Mouse (Mus musculus) midbrain, postnatal 0 days (tissue): Measurements from ENCODE around the gene Hist1h2bn. TPM values are rescaled to one million over a fixed set of nuclear protein-coding genes. Genes with fewer than 3 reads are reported as not detected.
"Not testable (repeated sequence)": the region's sequence is repeated elsewhere in the genome, so short reads cannot be mapped to it uniquely, and the experiment has no call there.

Experiments used
- ATAC-seq: fragments of 200-750 bp; cut with Nextera tagmentation; 2 replicates; pipeline ENCODE4 v1.8.0; 2017; ENCODE audit warnings: moderate number of reproducible peaks, mild to moderate bottlenecking, moderate TSS enrichment, moderate library complexity; ENCODE audit not compliant: low FRiP score
- DNase-seq: peaks from one replicate; pipeline ENCODE4 v3.0.0-alpha.2; 2015; ENCODE audit warnings: low spot score
- H3K27ac ChIP-seq: fragments of 300-500 bp; sonication (generic); 2 replicates; pipeline ENCODE4 v1.5.1; 2014; ENCODE audit warnings: low read depth, mild to moderate bottlenecking, low read length, mixed read lengths
- H3K27me3 ChIP-seq: fragments of 300-500 bp; sonication (generic); 2 replicates; pipeline ENCODE4 v1.6.1; 2014; ENCODE audit warnings: low read length, control low read depth, mixed read lengths; ENCODE audit not compliant: insufficient read depth
- H3K36me3 ChIP-seq: fragments of 300-500 bp; sonication (generic); 2 replicates; pipeline ENCODE4 v1.6.1; 2014; ENCODE audit warnings: low read length, control low read depth, mixed read lengths; ENCODE audit not compliant: insufficient read depth
- H3K4me1 ChIP-seq: fragments of 300-500 bp; sonication (generic); 2 replicates; pipeline ENCODE4 v1.6.1; 2014; ENCODE audit warnings: mild to moderate bottlenecking, control low read depth, antibody characterized with exemption, low read length, mixed read lengths; ENCODE audit not compliant: insufficient read depth
- H3K4me2 ChIP-seq: fragments of 300-500 bp; sonication (generic); 2 replicates; pipeline ENCODE4 v1.6.1; 2014; ENCODE audit warnings: low read depth, mild to moderate bottlenecking, low read length, mixed read lengths; ENCODE audit not compliant: poor library complexity, severe bottlenecking
- H3K4me3 ChIP-seq: fragments of 300-500 bp; sonication (generic); 2 replicates; pipeline ENCODE4 v1.5.1; 2014; ENCODE audit warnings: low read depth, mild to moderate bottlenecking, low read length, moderate library complexity
- H3K9ac ChIP-seq: fragments of 300-500 bp; sonication (generic); replicated peaks from 2 replicates; pipeline ENCODE4 v1.6.1; 2014; ENCODE audit warnings: mild to moderate bottlenecking, low read length, moderate library complexity, mixed read lengths; ENCODE audit not compliant: poor library complexity, severe bottlenecking
- H3K9me3 ChIP-seq: fragments of 300-500 bp; sonication (generic); 2 replicates; pipeline ENCODE4 v1.6.1; 2016; ENCODE audit warnings: low read length, control low read depth
- CTCF ChIP-seq: IDR thresholded peaks from 2 replicates; pipeline ENCODE4 v1.5.1; 2016; ENCODE audit warnings: antibody characterized with exemption, mild to moderate bottlenecking
- WGBS: fragments of 180-500 bp; shearing (Covaris S2); extraction: QIAGEN DNeasy Blood & Tissue Kit; methylation state at CpG from one replicate; pipeline ENCODE4 v1.1.7; 2014; 5-methylcytosine and 5-hydroxymethylcytosine counted together
- polyA plus RNA-seq: library from polyadenylated mRNA; unstranded; fragments of >200 nt; fragmentation: Nextera tagmentation; extraction: Ambion mirVana; gene quantifications from 2 replicates; pipeline ENCODE4 v1.2.1, GENCODE M21; 2015
- total RNA-seq: library from RNA; depleted of rRNA; stranded (reverse); fragments of >200 nt; gene quantifications from 2 replicates; pipeline ENCODE4 v1.2.3, GENCODE M21; 2014

Hist1h2bn gene
- total and polyA plus RNA-seq, 2 experiments from 2014 or later, result 326 TPM; not detected in 1

DNA sequence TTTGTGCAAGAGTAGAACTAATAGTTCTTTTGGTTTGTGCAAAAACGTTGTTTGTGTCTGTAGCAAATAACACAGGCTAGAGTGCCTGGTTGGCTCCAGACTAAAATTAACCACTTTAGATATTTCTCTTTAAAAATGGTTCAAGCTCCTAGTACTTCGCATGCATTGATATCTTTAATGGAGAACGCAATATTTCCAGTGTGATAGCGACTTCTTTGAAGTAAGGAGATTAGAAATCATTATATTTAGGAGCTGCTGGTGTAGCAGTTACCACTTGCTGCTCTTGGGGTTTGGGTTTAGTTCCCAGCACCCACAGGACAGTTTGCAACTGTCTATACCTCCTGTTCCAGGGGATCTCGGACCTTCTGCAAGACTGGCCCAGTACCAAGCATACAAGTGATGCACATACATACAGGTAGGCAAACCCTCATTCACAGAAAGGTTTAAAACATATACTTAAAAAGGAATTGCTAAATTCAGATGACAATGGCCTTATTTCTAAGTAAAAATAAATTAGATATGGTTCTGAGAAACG, 27.2 kb downstream of the Hist1h2bn start:
- DNase-seq, result no peak
- H3K27ac ChIP-seq, result no peak overlapping the region
- 42% methylated on average over 6 of the region's 6 CpGs for WGBS
- H3K27me3 ChIP-seq, result no peaks in the 10 kb centered on the region
- no peak overlapping the region for H3K4me3 ChIP-seq
- H3K4me1 ChIP-seq, result peaks cover 11% of the 10 kb centered on the region
- peak overlapping the region; percentile 86 for H3K4me2 ChIP-seq
- H3K9me3 ChIP-seq, result no peaks in the 10 kb centered on the region
- H3K36me3 ChIP-seq, result no peaks in the 10 kb centered on the region
- no peak for TF ChIP-seq CTCF
- no peak for ATAC-seq
- H3K9ac ChIP-seq, result no peak overlapping the region

DNA sequence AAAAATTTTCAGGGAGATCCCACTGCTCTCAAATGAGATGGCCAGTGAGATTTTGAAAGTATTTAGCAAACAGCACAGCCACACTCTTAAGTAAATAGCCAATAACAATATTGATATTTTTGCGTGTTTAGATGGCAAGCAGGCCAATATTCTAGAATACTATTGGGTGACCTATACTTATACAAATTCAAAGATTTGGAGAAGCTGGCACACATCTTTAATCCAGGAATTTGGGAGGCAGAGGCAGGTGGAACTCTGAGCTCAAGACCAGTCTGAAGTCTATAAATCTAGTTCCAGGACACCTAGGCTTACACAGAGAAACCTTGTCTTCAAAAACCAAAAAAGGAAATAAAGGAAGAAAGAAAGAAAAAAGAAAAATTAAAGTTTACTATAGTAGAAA, 27.7 kb downstream of the Hist1h2bn start:
- Histone ChIP-seq H3K27ac (no peak overlapping the region), H3K27me3 (no peaks in the 10 kb centered on the region), H3K4me3 (no peak overlapping the region), H3K9ac (no peak overlapping the region), H3K36me3 (no peaks in the 10 kb centered on the region), H3K4me2 (no peak overlapping the region), H3K4me1 (peaks cover 11% of the 10 kb centered on the region), H3K9me3 (no peaks in the 10 kb centered on the region)
- no peak for DNase-seq
- no peak for TF ChIP-seq CTCF
- no peak for ATAC-seq
- WGBS, result 93% methylated on average over 1 of the region's 1 CpGs

DNA sequence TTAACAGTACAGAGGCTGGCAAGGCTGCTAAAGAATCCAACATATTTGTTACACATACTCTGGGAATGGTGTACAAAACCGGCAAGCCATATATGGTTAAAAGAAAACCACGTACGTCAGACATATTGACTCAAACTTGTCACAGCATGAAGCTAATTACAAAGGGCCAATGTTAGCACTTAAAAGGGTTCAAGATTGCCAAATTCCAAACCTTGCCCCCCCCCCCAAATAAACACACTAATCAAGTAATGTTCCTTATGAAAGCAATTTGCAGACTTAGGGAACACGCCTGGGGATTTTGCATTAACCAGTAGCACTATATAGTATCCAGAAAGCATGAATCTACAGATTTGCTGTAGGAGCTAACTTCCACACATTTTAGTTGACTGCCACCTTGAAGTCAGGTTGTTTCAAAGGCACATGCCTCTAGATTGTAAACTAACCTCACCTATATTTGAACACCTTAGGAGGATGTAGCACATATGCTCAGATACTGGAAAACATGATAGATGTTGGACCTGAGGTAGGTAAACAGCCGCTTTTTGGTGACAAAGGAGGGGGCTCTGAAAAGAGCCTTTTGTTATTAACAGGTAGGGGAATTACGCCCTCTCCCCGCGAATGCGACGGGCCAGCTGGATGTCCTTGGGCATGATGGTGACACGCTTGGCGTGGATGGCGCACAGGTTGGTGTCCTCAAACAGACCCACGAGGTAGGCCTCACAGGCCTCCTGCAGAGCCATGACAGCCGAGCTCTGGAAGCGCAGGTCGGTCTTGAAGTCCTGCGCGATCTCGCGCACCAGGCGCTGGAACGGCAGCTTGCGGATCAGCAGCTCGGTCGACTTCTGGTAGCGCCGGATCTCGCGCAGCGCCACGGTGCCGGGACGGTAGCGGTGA, 28.7 kb downstream of the Hist1h2bn start:
- DNase-seq, result peak; percentile 26
- H3K9me3 ChIP-seq, ATAC-seq, H3K36me3 ChIP-seq, H3K27ac ChIP-seq, H3K27me3 ChIP-seq: not testable (repeated sequence)
- Histone ChIP-seq H3K9ac (peak overlapping the region; percentile 46), H3K4me2 (peak overlapping the region; percentile 67), H3K4me3 (peak overlapping the region; percentile 37), H3K4me1 (peaks cover 11% of the 10 kb centered on the region)
- WGBS, result 2% methylated on average over 14 of the region's 35 CpGs

DNA sequence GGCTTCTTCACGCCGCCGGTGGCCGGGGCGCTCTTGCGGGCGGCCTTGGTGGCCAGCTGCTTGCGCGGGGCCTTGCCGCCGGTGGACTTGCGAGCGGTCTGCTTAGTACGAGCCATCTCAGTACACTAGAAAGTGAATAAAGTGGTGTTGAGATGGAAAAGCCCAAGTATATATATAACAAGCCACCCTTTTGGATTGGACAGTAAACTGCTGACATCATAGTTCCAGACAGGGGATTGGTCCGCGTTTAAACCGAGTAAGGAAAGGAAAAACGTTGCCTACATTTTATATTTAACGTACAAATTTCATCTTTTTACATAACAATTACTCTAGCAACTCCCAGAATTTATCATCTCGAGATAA, 29.3 kb downstream of the Hist1h2bn start, which contains the start of gene Hist1h3i:
Hist1h3i (minus strand) TSS at position 116 of the 363 bp plus-strand sequence.
- Histone ChIP-seq H3K9ac (peak within 1 kb of the TSS; percentile 46), H3K27me3 (no peaks in the 10 kb centered on the region), H3K9me3 (no peaks in the 10 kb centered on the region), H3K4me1 (peaks cover 11% of the 10 kb centered on the region), H3K36me3 (no peaks in the 10 kb centered on the region), H3K4me3 (peak within 1 kb of the TSS; percentile 37), H3K4me2 (peak within 1 kb of the TSS; percentile 67), H3K27ac (no peak within 1 kb of the TSS)
- DNase-seq, result peak; percentile 94
- 0% methylated on average over 13 of the region's 20 CpGs for WGBS
- peak; percentile 79 for ATAC-seq
- TF ChIP-seq CTCF, result no peak

DNA sequence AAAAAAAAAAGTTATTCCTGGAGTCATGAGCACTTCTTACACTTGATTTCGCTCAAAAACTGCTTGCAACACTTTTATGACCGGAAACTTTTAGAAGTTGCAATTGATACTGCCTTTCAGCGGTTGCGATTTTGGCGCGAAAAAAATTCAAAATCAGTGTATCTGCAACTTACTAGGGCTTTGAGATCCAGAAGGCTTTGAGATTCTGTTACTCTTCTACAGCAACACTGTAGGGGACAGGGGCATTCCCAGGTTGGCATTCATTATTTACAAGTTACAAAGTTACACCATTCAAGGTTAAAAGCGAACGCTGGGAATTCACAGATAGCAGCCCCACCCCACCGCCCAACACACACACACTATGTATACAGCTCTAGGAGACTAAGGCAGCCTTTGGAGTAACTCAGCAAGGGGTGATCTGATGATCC, 29.8 kb downstream of the Hist1h2bn start:
- DNase-seq, result peak; percentile 61
- H3K9ac ChIP-seq, result no peak overlapping the region
- no peaks in the 10 kb centered on the region for H3K9me3 ChIP-seq

DNA sequence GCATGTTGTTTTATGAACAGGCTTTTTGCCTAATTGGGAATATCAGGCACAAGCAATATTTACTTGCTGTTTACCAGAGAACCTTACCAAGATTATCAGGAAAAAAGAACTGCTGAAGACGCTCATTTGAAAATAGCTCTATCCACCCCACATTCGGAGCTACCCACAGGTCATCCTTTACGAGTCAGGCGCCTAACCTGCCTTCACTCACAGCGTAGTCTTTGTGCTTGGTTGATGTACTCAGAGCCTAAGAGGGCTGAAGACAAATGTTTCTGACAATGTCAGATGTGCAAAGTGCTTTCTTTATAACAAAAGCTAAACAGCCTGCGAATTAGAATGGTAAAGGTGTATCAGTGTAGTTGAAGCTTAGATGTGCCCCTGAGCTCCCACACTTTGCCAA, 30.4 kb downstream of the Hist1h2bn start:
- ATAC-seq (no peak), DNase-seq (no peak)
- H3K27me3 ChIP-seq, result no peaks in the 10 kb centered on the region
- no peak overlapping the region for H3K4me3 ChIP-seq
- no peak for TF ChIP-seq CTCF
- H3K27ac ChIP-seq, result no peak overlapping the region
- no peaks in the 10 kb centered on the region for H3K36me3 ChIP-seq
- H3K9me3 ChIP-seq, result no peaks in the 10 kb centered on the region
- WGBS, result 26% methylated on average over 6 of the region's 6 CpGs
- H3K9ac ChIP-seq, result no peak overlapping the region
- no peak overlapping the region for H3K4me2 ChIP-seq
- peaks cover 11% of the 10 kb centered on the region for H3K4me1 ChIP-seq

More for the DNA sequence above, 29.8 kb downstream of the Hist1h2bn start:
- Histone ChIP-seq H3K4me3 (peak overlapping the region; percentile 37), H3K27me3 (no peaks in the 10 kb centered on the region), H3K4me2 (peak overlapping the region; percentile 44), H3K36me3 (no peaks in the 10 kb centered on the region), H3K27ac (no peak overlapping the region), H3K4me1 (peaks cover 11% of the 10 kb centered on the region)
- no peak for TF ChIP-seq CTCF
- no peak for ATAC-seq
- 3% methylated on average over 9 of the region's 9 CpGs for WGBS
